Mouse (Mus musculus) G1E (cell line): ENCODE data around the gene Gm49337. TPM values are rescaled to one million over a fixed set of nuclear protein-coding genes. Genes with fewer than 3 reads are reported as not detected.

Experiments used
- ATAC-seq: 2 replicates; pipeline ENCODE4 v1.8.0; 2016; ENCODE audit warnings: mild to moderate bottlenecking; ENCODE audit not compliant: insufficient number of reproducible peaks, poor library complexity, low FRiP score, severe bottlenecking; ENCODE audit errors: extremely low read depth
- DNase-seq: peaks from one replicate; pipeline ENCODE4 v3.0.0; 2012; ENCODE audit warnings: low spot score
- H3K27me3 ChIP-seq: 2 replicates; pipeline ENCODE4 v1.6.1; 2012; ENCODE audit warnings: mild to moderate bottlenecking, low read length, inconsistent platforms; ENCODE audit not compliant: insufficient read depth
- H3K36me3 ChIP-seq: replicated peaks from 2 replicates; pipeline ENCODE3; 2012; ENCODE audit warnings: mild to moderate bottlenecking, inconsistent platforms
- H3K4me1 ChIP-seq: 2 replicates; pipeline ENCODE4 v1.6.1; 2012; ENCODE audit warnings: low read depth, low read length, inconsistent platforms, mixed read lengths; ENCODE audit not compliant: insufficient read depth
- H3K4me3 ChIP-seq: 2 replicates; pipeline ENCODE4 v1.5.1; 2012; ENCODE audit warnings: low read depth, mild to moderate bottlenecking, inconsistent platforms, low read length, moderate library complexity, mixed read lengths
- H3K9me3 ChIP-seq: replicated peaks from 2 replicates; pipeline ENCODE4 v1.6.1; 2012; ENCODE audit warnings: inconsistent platforms
- CTCF ChIP-seq: IDR thresholded peaks from 2 replicates; pipeline ENCODE4 v1.5.1; 2012; ENCODE audit warnings: low read depth, low read length, inconsistent platforms, mixed read lengths
- GATA1 ChIP-seq: IDR thresholded peaks from 2 replicates; pipeline ENCODE4 v1.6.1; 2012; ENCODE audit warnings: borderline replicate concordance, low read length, inconsistent platforms, mixed read lengths
- GATA2 ChIP-seq: IDR thresholded peaks from 2 replicates; pipeline ENCODE4 v1.6.1; 2012; ENCODE audit warnings: low read depth, low read length, inconsistent platforms, borderline replicate concordance
- POLR2AphosphoS5 ChIP-seq: IDR thresholded peaks from 2 replicates; pipeline ENCODE4 v1.6.1; 2012; ENCODE audit warnings: low read depth, low read length, inconsistent platforms; ENCODE audit not compliant: insufficient replicate concordance
- TAL1 ChIP-seq: conservative IDR thresholded peaks from 2 replicates; pipeline ENCODE4 v1.6.1; 2012; ENCODE audit warnings: low read depth, low read length, inconsistent platforms, mixed read lengths
- polyA plus RNA-seq: library from polyadenylated mRNA; stranded (reverse); fragments of >175 nt; gene quantifications from 2 replicates; pipeline ENCODE4 v1.2.3, GENCODE M21; 2012
- total RNA-seq, 2 experiments: library from RNA; stranded (forward) in 1 of 2; stranded (reverse) in 1 of 2; fragments of 200-1000 nt in 1 of 2; fragments of >200 nt in 1 of 2; fragmentation: Nextera tagmentation in 1 of 2; gene quantifications; 2 replicates each; pipeline ENCODE4 v1.2.3; 2014 to 2017

The Gm49337 gene
- total RNA-seq (2014; fragmentation: Nextera tagmentation), result 0.97 TPM in 1 of 2 replicates, not detected in the other
- not detected in 2 replicates for total RNA-seq (2017)
- not detected in 2 replicates for polyA plus RNA-seq

- TF ChIP-seq CTCF (no peak), GATA2 (no peak), POLR2AphosphoS5 (no peak), GATA1 (no peak), TAL1 (no peak)
- no peak for DNase-seq
- no peak for ATAC-seq
- Histone ChIP-seq H3K4me3 (no peak within 1 kb of the TSS), H3K9me3 (no peaks in the 10 kb centered on the region), H3K36me3 (no peaks in the 10 kb centered on the region), H3K27me3 (peaks cover 13% of the 10 kb centered on the region), H3K4me1 (peaks cover 57% of the 10 kb centered on the region)
Measured at GRCm38 (mm10) chr4:116173072-116173471, at the start of gene Gm49337, which contains the start of gene 1700042G07Rik. Gene Gm49337 (plus strand): TSS chr4:116173384. Gene 1700042G07Rik (plus strand): TSS chr4:116173372.

GRCm38 (mm10) chr4:116123602-116124519, 49.3 kb upstream of the Gm49337 start, which contains the start of the genes Rad54l and Pomgnt1:
Gene Rad54l (minus strand): TSS chr4:116123690.
Gene Pomgnt1 (plus strand): TSS chr4:116123840.
- Histone ChIP-seq H3K36me3 (peaks cover 41% of the 10 kb centered on the region), H3K4me3 (peak within 1 kb of the TSS; percentile 74), H3K4me1 (peaks cover 58% of the 10 kb centered on the region), H3K27me3 (no peaks in the 10 kb centered on the region), H3K9me3 (no peaks in the 10 kb centered on the region)
- TF ChIP-seq GATA2 (no peak), POLR2AphosphoS5 (no peak), CTCF (no peak), TAL1 (no peak), GATA1 (no peak)
- DNase-seq (peak; percentile 82), ATAC-seq (peak; percentile 78)

DNA sequence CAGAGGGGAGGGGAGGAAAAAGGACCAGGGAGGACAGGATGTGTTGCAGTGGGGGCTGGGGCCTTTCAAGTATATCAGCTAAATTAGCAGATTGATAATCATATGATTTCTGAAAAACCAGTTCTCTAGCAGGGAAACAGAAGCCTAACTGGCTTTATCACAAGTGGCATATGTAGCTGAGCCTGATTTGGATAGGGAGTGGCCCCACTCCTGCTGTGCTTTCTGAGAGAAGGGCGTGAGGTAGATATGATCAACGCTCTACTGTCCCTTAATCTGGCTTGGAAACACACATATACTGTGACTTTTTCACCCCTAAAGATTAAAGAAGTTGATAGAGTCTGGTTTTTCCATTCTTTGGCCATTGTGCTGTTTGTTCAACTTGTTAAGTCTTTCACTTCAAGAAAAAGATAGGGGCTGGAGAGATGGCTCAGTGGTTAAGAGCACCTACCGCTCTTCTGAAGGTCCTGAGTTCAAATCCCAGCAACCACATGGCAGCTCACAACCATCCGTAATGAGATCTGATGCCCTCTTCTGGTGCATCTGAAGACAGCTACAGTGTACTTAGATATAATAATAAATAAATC, 47.3 kb upstream of the Gm49337 start:
- H3K4me1 ChIP-seq, result peaks cover 64% of the 10 kb centered on the region
- peak; percentile 87 for ATAC-seq
- peak overlapping the region; percentile 41; the same call in 1 of the 2 replicates for H3K4me3 ChIP-seq
- no peaks in the 10 kb centered on the region for H3K9me3 ChIP-seq
- H3K36me3 ChIP-seq, result peaks cover 35% of the 10 kb centered on the region
- no peaks in the 10 kb centered on the region for H3K27me3 ChIP-seq
- TF ChIP-seq POLR2AphosphoS5 (no peak), GATA1 (no peak), GATA2 (no peak), CTCF (no peak), TAL1 (peak; percentile 81)
- no peak for DNase-seq

- ATAC-seq, result no peak
- TF ChIP-seq POLR2AphosphoS5 (no peak), CTCF (no peak), TAL1 (no peak), GATA2 (no peak), GATA1 (no peak)
- no peak overlapping the region for H3K4me3 ChIP-seq
- H3K36me3 ChIP-seq, result peaks cover 43% of the 10 kb centered on the region
- peaks cover 58% of the 10 kb centered on the region for H3K4me1 ChIP-seq
- no peaks in the 10 kb centered on the region for H3K9me3 ChIP-seq
- H3K27me3 ChIP-seq, result no peaks in the 10 kb centered on the region
- DNase-seq, result no peak
Measured at GRCm38 (mm10) chr4:116127956-116128355, 45.2 kb upstream of the Gm49337 start.

DNA sequence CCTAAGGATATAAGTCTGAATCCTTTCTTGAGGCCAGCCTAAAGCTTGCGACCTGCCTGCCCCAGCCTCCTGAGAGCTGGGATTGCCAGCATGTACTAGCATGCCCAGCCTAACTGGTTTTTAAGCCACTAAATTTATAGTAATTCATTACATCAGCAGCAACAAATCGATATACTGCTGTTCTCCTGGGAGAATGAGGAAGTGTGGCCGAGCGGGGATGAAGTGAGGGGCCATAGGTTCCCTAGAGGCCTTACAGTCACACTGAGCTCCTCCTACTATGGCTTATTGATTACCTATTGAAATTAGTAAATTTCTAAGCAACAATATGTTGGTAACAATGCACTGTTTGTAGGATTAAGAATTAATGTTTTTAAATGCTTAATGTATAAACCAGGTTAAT, 40.1 kb upstream of the Gm49337 start:
- peak; percentile 49 for DNase-seq
- peak; percentile 82 for ATAC-seq
- Histone ChIP-seq H3K4me3 (no peak overlapping the region; the same call in 1 of the 2 replicates), H3K4me1 (peaks cover 60% of the 10 kb centered on the region), H3K9me3 (no peaks in the 10 kb centered on the region), H3K36me3 (peaks cover 79% of the 10 kb centered on the region), H3K27me3 (no peaks in the 10 kb centered on the region; the same call in 1 of the 2 replicates)
- TF ChIP-seq GATA2, result no peak
- TF ChIP-seq POLR2AphosphoS5, result no peak
- no peak for TF ChIP-seq CTCF
- no peak for TF ChIP-seq GATA1
- TF ChIP-seq TAL1, result no peak
